Mouse (Mus musculus) duodenum, adult 2 months (tissue): ENCODE measurements around the gene Bend4. TPM values are rescaled to one million over a fixed set of nuclear protein-coding genes. Genes with fewer than 3 reads are reported as not detected.

Experiments
- polyA plus RNA-seq: library from polyadenylated mRNA; depleted of rRNA; stranded (reverse); fragments of >200 nt; gene quantifications from 2 replicates; pipeline ENCODE4 v1.2.3, GENCODE M21; 2012; ENCODE audit warnings: low replicate concordance; rRNA removed

The Bend4 gene
- 0.06 and 0.11 TPM in 2 replicates for polyA plus RNA-seq

GRCm38 (mm10) chr5:67427443-67428360 is at the start of gene Bend4:
Gene Bend4, minus strand, starts transcription at chr5:67428310.

Other genes with a start within 250 kb of the Bend4 start
- 116 and 135 TPM in 2 replicates for gene Tmem33, start 167.7 kb downstream of the Bend4 start, polyA plus RNA-seq
- gene Slc30a9, start 121.4 kb downstream of the Bend4 start, polyA plus RNA-seq: 10.4 and 16.4 TPM in 2 replicates
- gene Shisa3, start 179.6 kb upstream of the Bend4 start, polyA plus RNA-seq: 1.2 and 1.8 TPM in 2 replicates